Mouse (Mus musculus) T-helper 1 cell (primary cell): ENCODE results near the gene Otoa.

Experiments used
- in situ Hi-C: fragments of 300-600 bp; cut with MboI, MseI; formaldehyde crosslinking; loops from one replicate; pipeline ENCODE4 v1.15.1; 2025; ENCODE audit warnings: high pct_unique_total_duplicates

Gene Otoa

DNA sequence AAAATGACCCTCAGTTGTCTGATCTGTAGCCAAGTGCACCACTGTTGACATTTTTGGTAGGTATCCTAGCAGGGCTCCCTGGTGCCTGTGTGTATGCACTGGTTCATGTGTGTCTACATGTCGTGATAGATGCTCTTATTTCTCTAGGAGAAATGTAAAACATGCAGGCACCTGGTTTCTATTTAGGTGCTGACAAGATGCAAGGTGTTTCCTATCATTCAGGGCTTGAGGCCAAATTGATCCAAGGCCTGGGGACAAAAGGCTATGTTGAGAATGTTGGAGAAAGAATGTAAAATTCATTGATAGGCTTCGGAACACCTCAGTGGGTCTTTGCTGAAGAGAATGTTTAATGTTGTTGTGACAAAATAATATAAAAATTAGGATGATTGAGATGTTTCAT is 366 bp downstream of the Otoa start:
- in situ Hi-C loops, result no loop called here

- in situ Hi-C loops, result no loop called here
Observed at GRCm38 (mm10) chr7:121082949-121083513, 1.6 kb downstream of the Otoa start.

DNA sequence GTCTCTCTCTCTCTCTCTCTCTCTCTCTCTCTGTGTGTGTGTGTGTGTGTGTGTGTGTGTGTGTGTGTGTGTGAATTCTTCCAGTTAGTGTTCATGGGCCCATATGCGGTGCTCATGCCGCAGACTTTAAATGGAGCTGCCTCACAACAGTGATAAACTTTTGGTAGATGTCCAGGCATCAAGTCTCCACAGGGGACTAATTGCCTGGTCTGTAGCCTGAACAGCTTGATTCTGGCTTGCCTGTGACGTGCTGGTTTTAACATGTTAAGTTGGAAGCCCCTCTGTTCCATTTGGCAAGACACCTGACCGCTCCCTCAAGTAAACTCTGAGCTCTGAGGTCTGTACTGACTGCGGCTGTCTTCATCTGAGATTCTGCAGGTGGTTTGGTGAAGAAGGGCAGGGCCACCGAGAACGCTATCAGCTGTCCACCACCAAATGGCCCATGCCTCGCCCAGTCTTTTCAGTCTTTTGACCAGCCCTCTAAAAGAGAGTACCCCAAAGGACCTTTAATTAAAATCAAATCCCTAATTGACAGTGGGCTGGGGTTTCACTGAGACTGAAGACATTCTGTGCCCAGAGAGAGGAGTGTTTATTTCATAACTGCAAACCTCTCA is 3.5 kb downstream of the Otoa start:
- in situ Hi-C loops, result no loop called here

GRCm38 (mm10) chr7:121085500-121085899 is 4.0 kb downstream of the Otoa start:
- in situ Hi-C loops, result no loop called here

DNA sequence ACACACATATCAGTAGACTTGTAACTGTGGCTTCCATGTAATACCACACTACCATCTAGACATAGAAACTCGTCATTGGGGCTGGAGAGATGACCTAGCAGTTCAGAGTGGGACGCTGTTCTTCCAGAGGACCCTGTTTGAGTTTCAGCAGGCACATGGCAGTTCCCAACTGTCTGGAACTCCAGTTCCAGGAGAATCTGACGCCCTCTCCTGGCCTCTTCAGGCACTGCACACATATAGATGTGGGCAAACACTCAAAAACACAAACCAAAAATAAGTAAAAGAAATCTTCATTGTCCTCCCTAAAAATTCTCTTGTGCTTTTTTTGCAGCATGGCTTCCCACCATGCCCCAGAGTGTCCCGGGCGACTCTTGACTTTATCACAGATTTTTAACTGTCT is 7.3 kb downstream of the Otoa start:
- in situ Hi-C loops, result no loop called here

DNA sequence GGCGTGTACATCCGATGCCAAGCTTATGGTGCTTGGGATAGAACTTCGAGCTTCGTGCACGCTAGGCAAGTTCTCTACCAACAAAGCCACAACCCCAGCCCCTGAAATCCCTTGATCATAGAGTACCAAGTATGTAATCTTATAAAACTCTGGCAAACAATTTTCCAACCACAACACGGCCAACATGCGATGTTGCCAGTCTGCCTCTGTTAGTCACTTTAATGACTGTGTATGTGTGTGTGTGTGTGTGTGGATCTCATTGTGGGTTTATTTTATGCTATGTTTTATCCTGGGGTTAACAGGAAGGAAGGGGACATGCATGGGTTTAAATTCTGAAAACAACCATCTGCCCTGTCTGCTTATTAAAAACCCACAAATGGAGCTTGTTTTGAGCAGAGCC is 9.3 kb downstream of the Otoa start:
- in situ Hi-C loops, result no loop called here

DNA sequence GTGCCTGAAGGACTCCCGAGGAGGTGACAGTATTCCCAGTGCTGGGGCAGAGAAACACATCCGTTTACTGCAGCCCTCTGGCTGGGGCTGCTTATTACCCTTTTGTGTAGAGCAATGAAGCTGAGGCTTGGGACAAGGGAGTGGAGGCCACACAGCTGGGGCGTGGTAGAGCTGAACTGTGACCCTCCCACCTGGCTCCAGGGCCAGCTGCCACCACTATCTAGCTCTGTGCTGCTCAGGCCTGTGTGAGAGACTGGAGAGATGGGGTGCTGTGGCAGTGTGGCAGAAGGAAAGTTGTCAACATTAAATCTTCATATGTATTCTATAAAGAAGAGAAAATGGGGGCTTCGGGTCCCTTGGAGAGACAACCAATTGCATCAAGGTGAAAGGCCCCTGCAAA is 11.6 kb downstream of the Otoa start:
- in situ Hi-C loops, result no loop called here

GRCm38 (mm10) chr7:121098614-121099389 is 17.4 kb downstream of the Otoa start:
- in situ Hi-C loops, result no loop called here

DNA sequence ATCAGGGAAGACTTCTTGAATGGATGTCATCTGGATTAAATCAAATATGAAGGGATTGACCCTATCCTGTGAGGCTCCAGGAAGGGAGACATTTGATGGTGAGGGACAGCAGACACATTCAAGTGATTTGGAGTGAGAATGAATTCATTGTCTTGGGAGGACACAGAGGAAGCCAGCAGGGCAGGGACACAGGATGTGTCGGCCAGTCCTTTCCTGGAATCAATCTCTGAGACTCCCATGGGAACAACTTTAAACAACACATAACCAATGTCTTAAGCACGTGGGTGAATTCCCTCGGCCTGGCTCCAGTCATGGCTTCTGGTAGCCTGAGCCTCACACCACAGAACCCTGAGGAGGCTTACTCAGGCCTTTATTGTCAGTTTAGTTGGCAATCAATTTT is 26.4 kb downstream of the Otoa start:
- in situ Hi-C loops, result loop anchor here (10.0 kb wide), 2 partner anchors 913 to 993 kb away; no protein-coding TSS in a partner anchor

DNA sequence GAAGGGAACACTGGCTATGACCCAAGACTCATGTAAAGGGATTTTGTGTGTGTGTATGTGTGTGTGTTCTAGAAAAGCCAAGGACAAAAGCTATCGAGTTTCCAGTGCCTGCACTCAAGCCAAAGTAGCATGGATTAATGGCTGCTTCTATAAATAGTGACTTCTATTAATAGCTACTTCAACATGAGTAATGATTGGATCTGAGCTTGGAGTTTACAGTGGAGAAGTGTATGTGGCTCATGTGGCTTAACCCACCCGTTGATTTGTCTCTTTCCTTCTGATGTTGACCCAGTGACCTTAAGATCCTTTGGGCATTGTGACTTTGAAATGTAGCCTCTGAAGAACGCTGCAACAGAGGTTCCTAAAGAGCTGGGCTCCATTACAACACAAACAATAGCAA is 29.9 kb downstream of the Otoa start:
- in situ Hi-C loops, result no loop called here

DNA sequence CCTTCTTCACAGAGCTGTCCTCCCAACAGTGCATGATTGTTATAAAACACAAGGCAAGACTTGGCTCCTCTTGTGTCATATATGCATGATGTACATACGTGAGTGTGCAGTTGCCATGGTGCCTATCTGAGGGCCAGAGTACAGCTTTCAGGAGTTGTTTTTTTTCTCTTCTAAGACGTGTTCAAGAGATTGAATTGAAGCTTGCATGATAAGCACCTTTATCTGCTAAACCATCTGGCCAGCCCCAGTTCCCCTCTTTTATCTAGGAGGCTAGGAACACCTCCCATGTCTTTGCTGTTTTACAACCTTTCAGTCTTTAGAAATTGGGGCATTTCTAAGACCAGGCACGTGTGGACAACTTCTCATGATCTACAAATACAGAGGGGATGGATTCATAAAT is 30.3 kb downstream of the Otoa start:
- in situ Hi-C loops, result no loop called here

DNA sequence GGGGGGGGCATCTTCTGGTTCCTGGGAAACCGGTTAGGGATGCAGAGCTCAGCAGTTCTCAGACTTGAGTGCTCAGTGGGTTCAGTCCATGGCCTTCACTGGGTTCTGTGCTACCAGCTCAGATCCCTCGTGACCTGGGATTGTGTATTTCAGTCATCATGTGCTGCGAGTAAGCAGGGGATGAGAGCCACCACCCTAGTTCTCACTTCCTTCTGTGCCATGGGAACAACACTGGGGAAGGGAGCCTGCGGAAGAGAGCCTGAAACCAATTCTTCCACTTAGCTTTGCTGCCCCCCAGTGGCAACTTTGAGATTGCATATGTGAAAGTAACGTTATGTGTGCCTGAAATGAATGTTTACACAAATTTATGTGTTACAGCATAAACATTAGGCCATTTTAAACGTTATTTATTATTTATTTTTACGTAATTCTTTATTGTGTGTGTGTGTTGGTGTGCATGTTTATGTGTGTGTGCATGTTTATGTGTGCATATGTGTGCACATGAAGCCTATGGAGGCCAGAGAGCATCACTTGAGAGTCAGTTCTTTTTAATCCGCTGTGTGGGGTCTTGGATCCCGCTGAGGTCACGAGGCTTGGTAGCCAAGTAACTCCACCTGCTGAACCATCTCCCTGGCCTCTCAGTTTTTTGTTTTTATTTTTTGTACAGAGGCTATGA is 38.8 kb downstream of the Otoa start:
- in situ Hi-C loops, result no loop called here

GRCm38 (mm10) chr7:121130837-121131236 is 49.4 kb downstream of the Otoa start:
- in situ Hi-C loops, result no loop called here

DNA sequence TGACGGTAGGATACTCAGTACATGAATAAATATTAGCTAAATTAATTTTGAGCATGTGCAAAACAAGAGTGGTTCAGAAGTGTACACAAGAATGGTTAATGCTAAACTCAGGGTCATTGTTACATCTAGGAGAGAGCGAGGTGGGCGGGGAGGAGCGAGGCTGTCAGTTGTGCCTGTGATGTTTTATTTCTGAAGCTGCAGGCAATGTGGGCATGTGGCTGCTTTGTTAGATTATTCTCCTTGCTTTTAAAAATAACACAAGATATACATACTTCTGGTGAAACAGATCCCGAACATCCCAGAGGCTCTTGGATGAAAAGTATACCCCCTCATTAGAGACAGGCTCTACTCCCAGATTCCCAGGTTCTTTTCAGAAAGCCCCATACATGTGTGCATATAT is 59.8 kb downstream of the Otoa start:
- in situ Hi-C loops, result no loop called here

- in situ Hi-C loops, result loop anchor here (10.0 kb wide), 1 partner anchor 654 kb away; no protein-coding TSS in a partner anchor
Observed at GRCm38 (mm10) chr7:121150662-121151061, 69.2 kb downstream of the Otoa start.

GRCm38 (mm10) chr7:121152186-121152585 is 70.7 kb downstream of the Otoa start:
- in situ Hi-C loops, result loop anchor here (10.0 kb wide), 1 partner anchor 653 kb away; no protein-coding TSS in a partner anchor

- in situ Hi-C loops, result no loop called here
Observed at GRCm38 (mm10) chr7:121165616-121166015, 84.2 kb downstream of the Otoa start.

- in situ Hi-C loops, result no loop called here
Observed at GRCm38 (mm10) chr7:121171888-121172287, 90.4 kb downstream of the Otoa start.

GRCm38 (mm10) chr7:121187201-121187786 is 105.8 kb downstream of the Otoa start:
- in situ Hi-C loops, result no loop called here

DNA sequence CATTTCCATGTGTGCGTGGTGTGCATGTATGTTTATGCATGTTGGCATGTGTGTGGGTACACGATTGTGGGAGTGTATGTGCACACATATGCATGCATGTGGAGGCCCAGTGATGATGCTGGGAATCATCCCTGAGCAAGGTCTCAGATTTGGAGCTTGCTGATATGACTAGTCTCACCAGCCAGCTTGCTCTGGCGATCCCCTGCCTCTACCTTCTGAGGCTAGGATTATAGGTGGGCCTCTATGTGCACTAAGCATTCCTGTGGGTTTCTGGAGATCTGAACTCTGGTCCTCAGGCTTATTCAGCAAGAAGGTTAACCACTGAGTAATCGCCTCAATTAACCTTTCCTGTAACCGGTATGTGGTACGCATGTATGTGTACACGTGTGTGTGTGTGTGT is 107.5 kb downstream of the Otoa start:
- in situ Hi-C loops, result no loop called here

GRCm38 (mm10) chr7:121198933-121199332 is 117.5 kb downstream of the Otoa start:
- in situ Hi-C loops, result no loop called here

DNA sequence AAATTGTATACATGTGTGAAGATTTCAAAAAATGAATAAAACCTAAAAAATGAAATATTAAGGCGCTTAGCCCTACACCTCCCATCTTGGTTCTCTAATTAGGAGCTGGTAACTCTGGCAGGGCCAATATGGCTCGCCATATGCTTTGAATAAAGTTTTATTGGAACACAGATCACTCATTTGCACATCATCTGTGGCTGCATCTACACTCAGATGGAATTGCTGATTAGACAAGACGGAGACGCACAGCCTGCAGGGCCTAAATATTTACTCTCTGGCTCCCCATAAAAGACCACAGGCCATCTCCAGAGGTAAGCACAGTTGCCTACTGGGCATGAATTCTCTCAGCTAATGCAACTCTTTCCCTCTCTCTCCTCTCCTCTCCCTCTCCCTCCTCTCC is 130.4 kb downstream of the Otoa start:
- in situ Hi-C loops, result no loop called here
